Mouse (Mus musculus): ENCODE data around the gene Scnn1g. TPM values are rescaled to one million over a fixed set of nuclear protein-coding genes. Genes with fewer than 3 reads are reported as not detected.

Scnn1g gene
- polyA plus RNA-seq, 1 experiment = 35.3 TPM

DNA sequence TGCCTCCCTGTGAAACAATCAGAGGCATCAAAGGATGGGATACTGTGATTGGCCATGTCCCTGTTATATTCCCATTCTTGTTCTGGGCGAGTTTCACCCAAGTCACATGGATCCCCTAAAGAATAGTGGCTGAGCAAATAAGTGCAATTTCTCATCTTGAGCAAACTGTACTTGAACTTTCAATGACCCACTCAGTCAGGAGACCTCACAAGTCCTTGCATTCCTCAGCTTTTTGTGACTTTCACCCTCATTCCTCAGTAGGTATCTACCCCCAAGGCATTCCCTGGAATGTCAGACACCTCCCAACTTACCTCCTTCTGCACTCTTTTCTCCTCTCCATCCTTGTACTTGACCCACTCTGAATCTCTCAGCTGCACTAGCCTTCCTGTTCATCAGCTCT lies 44.3 kb downstream of the Scnn1g start:
- no peak for DNase-seq (ENCODE audit: low spot score)

GRCm38 (mm10) chr7:121778980-121779379 lies 44.7 kb downstream of the Scnn1g start:
- DNase-seq (ENCODE audit: low spot score) = no peak

GRCm38 (mm10) chr7:121779409-121779808 lies 45.1 kb downstream of the Scnn1g start:
- no peak for DNase-seq (ENCODE audit: low spot score)

GRCm38 (mm10) chr7:121782188-121782909 lies 48.1 kb downstream of the Scnn1g start:
- DNase-seq (ENCODE audit: low spot score) = no peak

DNA sequence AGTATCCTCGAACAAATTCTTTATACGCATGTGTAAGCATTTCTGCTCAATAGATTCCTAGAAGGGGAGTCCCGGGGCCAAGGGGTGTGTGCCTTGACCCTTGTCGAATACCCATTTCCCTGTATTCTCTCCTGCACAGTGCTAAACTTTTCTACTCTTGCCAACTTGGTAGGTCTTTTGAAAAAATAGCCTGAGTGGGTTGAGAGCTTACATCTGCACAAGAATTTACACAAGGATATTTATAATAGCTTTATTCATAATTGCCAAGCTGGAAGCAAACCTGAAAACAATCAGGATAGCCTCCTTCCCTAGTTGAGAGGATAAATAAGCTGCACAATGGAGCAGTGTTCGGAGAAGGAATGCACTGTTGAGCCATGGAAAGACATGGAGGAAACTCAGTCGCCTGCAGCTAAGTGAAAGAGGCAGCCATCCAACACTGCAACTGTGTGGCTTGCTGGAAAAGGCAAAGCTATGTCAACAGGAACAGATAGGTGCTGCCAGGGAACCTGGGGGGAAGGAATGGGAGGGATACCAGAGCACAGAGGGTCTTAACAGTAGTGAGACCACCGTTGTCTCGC lies 51.5 kb downstream of the Scnn1g start:
- DNase-seq (ENCODE audit: low spot score) = no peak

DNA sequence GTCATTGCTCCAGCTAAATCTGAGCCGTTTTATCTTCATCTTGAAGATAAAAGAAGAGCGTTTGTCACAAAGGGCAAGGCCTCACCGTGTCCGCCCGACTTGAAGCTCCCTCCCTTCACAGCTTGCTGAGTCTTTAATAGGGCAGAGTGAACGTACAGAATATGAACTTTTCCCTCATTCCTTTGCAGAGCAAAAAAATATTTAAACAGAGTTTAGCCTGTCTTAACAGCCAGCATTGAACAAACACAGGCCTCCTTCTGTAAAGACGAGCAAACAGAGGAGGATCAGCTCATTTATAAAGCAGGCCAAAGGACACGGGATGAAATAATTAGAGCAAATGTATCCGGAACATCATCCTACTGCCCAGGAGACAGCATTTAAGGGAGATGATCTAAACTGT lies 63.5 kb downstream of the Scnn1g start:
- no peak for DNase-seq (ENCODE audit: low spot score)

GRCm38 (mm10) chr7:121802471-121802870 lies 68.2 kb downstream of the Scnn1g start:
- DNase-seq (ENCODE audit: low spot score) = no peak

GRCm38 (mm10) chr7:121803011-121803410 lies 68.7 kb downstream of the Scnn1g start:
- DNase-seq (ENCODE audit: low spot score) = no peak

DNA sequence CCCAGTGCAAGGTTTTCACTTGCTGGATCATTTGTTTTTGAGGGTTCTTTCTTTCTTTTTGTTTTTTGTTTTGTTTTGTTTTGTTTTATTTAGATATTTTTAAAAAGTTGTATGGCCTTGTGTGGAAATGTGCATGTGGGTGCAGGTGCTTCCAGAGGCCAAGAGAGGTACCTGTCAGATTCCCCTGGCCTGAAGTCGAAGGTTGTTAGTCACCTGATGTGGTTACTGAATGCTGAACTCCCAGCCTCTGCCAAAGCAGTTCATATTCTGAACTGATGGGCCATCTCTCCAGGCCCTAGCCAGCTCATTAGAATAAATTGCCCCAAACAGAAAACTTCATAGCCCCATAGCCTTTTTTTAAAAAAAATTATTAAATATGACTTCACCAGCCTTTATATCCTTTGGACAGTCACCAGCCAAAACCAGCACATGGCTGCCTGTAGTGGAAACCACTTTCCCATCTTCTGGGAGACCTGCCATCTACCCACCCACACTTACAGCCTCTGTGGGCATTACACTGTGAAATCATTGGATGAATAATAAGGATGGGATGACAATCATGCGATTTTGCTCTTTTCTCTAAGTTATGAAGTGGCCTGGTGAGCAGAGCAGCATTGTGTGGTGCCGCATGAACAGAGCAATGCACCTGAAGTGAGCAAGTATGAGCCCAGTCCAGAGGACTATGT lies 71.7 kb downstream of the Scnn1g start:
- no peak for DNase-seq (ENCODE audit: low spot score)

DNA sequence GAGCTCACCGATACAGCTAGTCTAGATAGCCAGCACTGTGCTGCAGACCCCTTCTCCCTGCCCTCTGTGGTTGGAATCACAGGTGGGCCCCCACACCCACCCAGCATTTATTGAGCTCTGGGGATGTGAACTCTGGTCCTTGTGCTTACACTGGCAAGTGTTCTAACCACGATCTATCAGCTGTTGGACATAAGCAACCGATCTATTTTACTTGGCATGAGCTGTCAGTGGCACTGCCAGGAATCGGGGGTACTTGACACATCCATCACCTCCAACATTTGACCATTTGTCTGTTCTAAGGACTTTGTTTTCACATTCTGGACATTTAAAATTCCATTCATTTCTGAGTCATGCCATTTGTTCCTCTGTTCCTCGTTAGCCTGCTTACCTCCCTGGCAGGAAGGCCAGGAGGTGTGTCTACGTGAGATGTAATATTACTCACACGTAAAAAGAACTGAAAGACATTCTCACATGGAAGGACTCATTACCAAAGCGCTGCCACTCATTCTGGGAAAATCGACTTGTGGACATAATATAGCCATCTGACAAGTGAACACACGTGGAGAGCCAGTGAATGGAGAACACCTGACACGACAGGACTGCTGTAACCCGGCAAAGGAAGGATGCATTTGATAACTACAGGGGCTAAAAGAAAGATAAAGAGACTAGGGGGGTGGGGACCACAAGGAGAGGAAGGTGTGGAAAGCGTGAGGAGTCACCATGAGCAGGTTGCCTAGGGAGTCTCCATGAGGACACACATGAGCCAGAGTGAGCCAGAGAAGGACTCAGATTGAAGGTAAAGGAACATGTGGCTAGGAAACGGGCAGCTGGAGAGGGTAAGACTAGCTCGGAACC lies 73.7 kb downstream of the Scnn1g start:
- DNase-seq (ENCODE audit: low spot score) = no peak

Other genes starting within 250 kb of the Scnn1g start
- 6.5 and 6.8 TPM in 2 replicates for gene Usp31, start 27.2 kb upstream of the Scnn1g start, polyA plus RNA-seq (2012; rRNA removed)
- 15.3 and 16.5 TPM in 2 replicates for gene Scnn1b, start 130.6 kb downstream of the Scnn1g start, polyA plus RNA-seq (2012; rRNA removed)
- gene Cog7, start 247.2 kb downstream of the Scnn1g start, polyA plus RNA-seq (2012; rRNA removed) = 21.8 and 23.7 TPM in 2 replicates